Mouse (Mus musculus): Measurements from ENCODE around the gene Gm20914. TPM values are rescaled to one million over a fixed set of nuclear protein-coding genes. Genes with fewer than 3 reads are reported as not detected.
"Not testable (repeated sequence)": the region's sequence is repeated elsewhere in the genome, so short reads cannot be mapped to it uniquely, and the experiment has no call there.

The Gm20914 gene
- total RNA-seq (2021) = not detected
- long read RNA-seq = 0 reads

GRCm38 (mm10) chrY:5725678-5726077, at the start of gene Gm20914:
Gm20914 (plus strand) TSS chrY:5725978.
- DNase-seq (ENCODE audit: low spot score in 2 of 2) = not testable (repeated sequence)

Other genes starting within 250 kb of the Gm20914 start
- gene Gm21854, start 69.0 kb upstream of the Gm20914 start, total RNA-seq (2021) = not detected
- gene Gm28171, start 67.4 kb downstream of the Gm20914 start, total RNA-seq (2021) = not detected
- not detected for gene Gm21778, start 216.5 kb downstream of the Gm20914 start, total RNA-seq (2021)